Mouse (Mus musculus) hematopoietic stem cell, adult 5-6 weeks (primary cell): ENCODE results near the gene Olfr558. TPM values are rescaled to one million over a fixed set of nuclear protein-coding genes. Genes with fewer than 3 reads are reported as not detected.

Experiments
- ATAC-seq, 2 experiments: fragments of 125-278 bp in 1 of 2; replicated peaks in 1 of 2; 2 replicates each; pipeline ENCODE4 v1.8.0; 2016 to 2017; ENCODE audit warnings: inconsistent platforms in 2 of 2, mild to moderate bottlenecking in 2 of 2, moderate number of reproducible peaks in 2 of 2, low read depth in 1 of 2, moderate TSS enrichment in 1 of 2; ENCODE audit not compliant: low FRiP score in 2 of 2, poor library complexity in 2 of 2, severe bottlenecking in 2 of 2, insufficient read depth in 1 of 2, low TSS enrichment in 1 of 2
- total RNA-seq: library from RNA; stranded (forward); fragments of 172-1452, 232-1000 nt; gene quantifications from 2 replicates; pipeline ENCODE4 v1.2.3, GENCODE M21; 2017

Gene Olfr558
- 0.56 TPM in 1 of 2 replicates, not detected in the other for total RNA-seq

- no peak for ATAC-seq
Measured at GRCm38 (mm10) chr7:102701915-102702314, at the start of gene Olfr558. Gene Olfr558, plus strand, starts transcription at chr7:102702215.

GRCm38 (mm10) chr7:102658523-102658922, 43.5 kb upstream of the Olfr558 start, which contains the start of gene Olfr555:
Gene Olfr555, plus strand, starts transcription at chr7:102658823.
- no peak for ATAC-seq

- ATAC-seq = no peak
Measured at GRCm38 (mm10) chr7:102664599-102664998, 37.4 kb upstream of the Olfr558 start, which contains the start of gene Olfr556. Gene Olfr556, plus strand, starts transcription at chr7:102664899.

- ATAC-seq = peak; percentile 14 to 49; a peak in 2 of 4 replicates
Measured at GRCm38 (mm10) chr7:102665378-102665777, 36.6 kb upstream of the Olfr558 start.

GRCm38 (mm10) chr7:102676225-102676624, 25.8 kb upstream of the Olfr558 start:
- ATAC-seq = peak; percentile 37 to 38; a peak in 2 of 4 replicates

- ATAC-seq = no peak
Measured at GRCm38 (mm10) chr7:102681916-102682315, 20.1 kb upstream of the Olfr558 start.

- peak; percentile 100 for ATAC-seq
Measured at GRCm38 (mm10) chr7:102686944-102687501, 15.0 kb upstream of the Olfr558 start, which contains the start of gene Trim68. Gene Trim68, minus strand, starts transcription at chr7:102687327.

GRCm38 (mm10) chr7:102695358-102696125, 6.5 kb upstream of the Olfr558 start, which contains the start of gene Olfr557:
Gene Olfr557, plus strand, starts transcription at chr7:102695910.
- peak; percentile 69 to 77 for ATAC-seq

- ATAC-seq = no peak
Measured at GRCm38 (mm10) chr7:102698461-102698860, 3.6 kb upstream of the Olfr558 start.

- no peak for ATAC-seq
Measured at GRCm38 (mm10) chr7:102718970-102719369, 17.0 kb downstream of the Olfr558 start, which contains the start of gene Olfr33. Gene Olfr33, minus strand, starts transcription at chr7:102719070.

- ATAC-seq = no peak
Measured at GRCm38 (mm10) chr7:102727391-102727790, 25.4 kb downstream of the Olfr558 start, which contains the start of gene Olfr559. Gene Olfr559, minus strand, starts transcription at chr7:102727491.

- no peak for ATAC-seq
Measured at GRCm38 (mm10) chr7:102733793-102734192, 31.8 kb downstream of the Olfr558 start.

- no peak for ATAC-seq
Measured at GRCm38 (mm10) chr7:102737705-102738104, 35.7 kb downstream of the Olfr558 start.

- no peak for ATAC-seq
Measured at GRCm38 (mm10) chr7:102752086-102752485, 50.1 kb downstream of the Olfr558 start.

GRCm38 (mm10) chr7:102759266-102759665, 57.3 kb downstream of the Olfr558 start, which contains the start of the genes Olfr560 and Olfr78:
Gene Olfr560, minus strand, starts transcription at chr7:102759366.
Gene Olfr78, minus strand, starts transcription at chr7:102759471.
- no peak for ATAC-seq
